Mouse (Mus musculus) embryonic facial prominence, embryonic 15.5 days (tissue): ENCODE data around the gene Saysd1. TPM values are rescaled to one million over a fixed set of nuclear protein-coding genes. Genes with fewer than 3 reads are reported as not detected.
A peak's percentile ranks its signal among the peaks of the same experiment; 100 is the strongest.

ENCODE experiments used
- ATAC-seq: fragments of 200-750 bp; cut with Nextera tagmentation; 2 replicates; pipeline ENCODE4 v1.8.0; 2017; ENCODE audit warnings: low read depth, moderate TSS enrichment; ENCODE audit not compliant: insufficient number of reproducible peaks, low FRiP score, low TSS enrichment
- H3K27ac ChIP-seq: fragments of 300-500 bp; sonication (generic); replicated peaks from 2 replicates; pipeline ENCODE4 v1.5.1; 2015; ENCODE audit warnings: mild to moderate bottlenecking, inconsistent platforms
- H3K27me3 ChIP-seq: fragments of 300-500 bp; sonication (generic); 2 replicates; pipeline ENCODE4 v1.6.1; 2015; ENCODE audit warnings: inconsistent platforms
- H3K36me3 ChIP-seq: fragments of 300-500 bp; sonication (generic); 2 replicates; pipeline ENCODE4 v1.6.1; 2015; ENCODE audit warnings: mild to moderate bottlenecking, inconsistent platforms
- H3K4me1 ChIP-seq: fragments of 300-500 bp; sonication (generic); 2 replicates; pipeline ENCODE4 v1.6.1; 2015; ENCODE audit warnings: inconsistent platforms
- H3K4me2 ChIP-seq: fragments of 300-500 bp; sonication (generic); replicated peaks from 2 replicates; pipeline ENCODE4 v1.6.1; 2015; ENCODE audit warnings: mild to moderate bottlenecking, inconsistent platforms
- H3K4me3 ChIP-seq: fragments of 300-500 bp; sonication (generic); replicated peaks from 2 replicates; pipeline ENCODE4 v1.5.1; 2015; ENCODE audit warnings: mild to moderate bottlenecking, inconsistent platforms
- H3K9ac ChIP-seq: fragments of 300-500 bp; sonication (generic); 2 replicates; pipeline ENCODE4 v1.6.1; 2015; ENCODE audit warnings: inconsistent platforms
- H3K9me3 ChIP-seq: fragments of 300-500 bp; sonication (generic); replicated peaks from 2 replicates; pipeline ENCODE4 v1.6.1; 2016; ENCODE audit warnings: inconsistent platforms
- WGBS: fragments of 180-500 bp; shearing (Covaris S2); methylation state at CpG from one replicate; pipeline ENCODE4 v1.1.7; 2015; 5-methylcytosine and 5-hydroxymethylcytosine counted together
- polyA plus RNA-seq: library from polyadenylated mRNA; unstranded; fragments of >200 nt; fragmentation: Nextera tagmentation; extraction: Ambion mirVana; gene quantifications from 2 replicates; pipeline ENCODE4 v1.2.1, GENCODE M21; 2015

Saysd1 gene
- polyA plus RNA-seq, 1 experiment from 2014 or later: 13.2 TPM

GRCm38 (mm10) chr14:20128162-20128561, 10.2 kb downstream of the Saysd1 start:
- Histone ChIP-seq H3K4me2 (no peak overlapping the region), H3K9ac (no peak overlapping the region)
- WGBS: 81% methylated on average over 6 of the region's 6 CpGs

GRCm38 (mm10) chr14:20127406-20128087, 10.8 kb downstream of the Saysd1 start:
- Histone ChIP-seq H3K9ac (no peak overlapping the region), H3K36me3 (no peaks in the 10 kb centered on the region), H3K4me1 (no peaks in the 10 kb centered on the region), H3K27me3 (no peaks in the 10 kb centered on the region), H3K4me2 (no peak overlapping the region), H3K27ac (no peak overlapping the region), H3K9me3 (no peaks in the 10 kb centered on the region), H3K4me3 (no peak overlapping the region)
- 71% methylated on average over 15 of the region's 15 CpGs for WGBS
- no peak for ATAC-seq

More at GRCm38 (mm10) chr14:20128162-20128561, 10.2 kb downstream of the Saysd1 start:
- Histone ChIP-seq H3K27me3 (no peaks in the 10 kb centered on the region), H3K9me3 (no peaks in the 10 kb centered on the region), H3K4me1 (no peaks in the 10 kb centered on the region), H3K36me3 (no peaks in the 10 kb centered on the region), H3K4me3 (no peak overlapping the region), H3K27ac (no peak overlapping the region)
- no peak for ATAC-seq

DNA sequence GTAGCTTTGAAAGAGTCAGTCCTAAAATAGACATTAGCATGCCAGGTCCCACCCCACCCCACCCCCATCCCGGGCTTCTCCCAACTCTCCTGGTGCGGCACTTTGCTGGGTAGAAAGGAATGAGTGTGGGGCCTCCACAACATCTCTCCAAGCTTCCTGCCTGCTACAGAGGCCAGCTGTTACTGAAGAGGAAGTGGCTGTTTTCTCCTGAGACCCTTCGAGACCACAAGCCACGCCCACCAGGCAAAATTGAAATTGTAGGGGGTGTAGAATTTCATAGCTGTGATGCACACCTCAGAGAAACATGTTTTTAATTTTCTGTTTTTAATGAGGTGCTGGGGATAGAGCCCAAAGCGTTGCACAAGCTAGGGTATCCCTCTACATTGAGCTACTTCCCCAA, 17.5 kb downstream of the Saysd1 start:
- WGBS: 38% methylated on average over 5 of the region's 5 CpGs
- Histone ChIP-seq H3K4me1 (0 out of 2 replicates have a peak, but pooled peaks cover 5% of the 10 kb centered on the region), H3K27me3 (no peaks in the 10 kb centered on the region), H3K9ac (no peak overlapping the region), H3K27ac (no peak overlapping the region), H3K36me3 (no peaks in the 10 kb centered on the region), H3K4me2 (no peak overlapping the region), H3K9me3 (no peaks in the 10 kb centered on the region), H3K4me3 (no peak overlapping the region)
- no peak for ATAC-seq

DNA sequence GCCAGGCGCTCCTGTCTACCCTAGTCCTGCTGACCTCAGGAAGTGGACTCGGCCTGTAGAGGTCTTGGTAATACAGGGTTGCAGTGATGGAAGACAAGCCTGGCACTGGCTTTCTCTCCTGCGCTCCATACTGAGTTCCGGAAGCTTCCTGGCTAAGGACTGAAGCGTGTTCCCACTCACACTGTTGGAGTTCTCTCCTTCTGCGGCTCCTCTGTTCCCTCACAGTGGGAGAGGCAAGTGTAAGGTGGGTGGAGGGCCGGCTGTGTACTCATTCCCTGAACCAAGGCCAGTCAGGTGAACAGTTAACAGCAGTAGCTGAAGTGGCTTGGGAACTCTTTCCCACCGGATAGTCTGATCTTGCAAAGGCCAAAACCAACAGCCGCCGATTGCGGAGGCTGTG, 18.3 kb downstream of the Saysd1 start:
- no peak for ATAC-seq
- 0 out of 2 replicates have a peak, but pooled peaks cover 5% of the 10 kb centered on the region for H3K4me1 ChIP-seq
- H3K4me3 ChIP-seq: no peak overlapping the region
- WGBS: 91% methylated on average over 11 of the region's 11 CpGs
- no peak overlapping the region for H3K27ac ChIP-seq
- H3K4me2 ChIP-seq: no peak overlapping the region
- H3K36me3 ChIP-seq: no peaks in the 10 kb centered on the region
- no peaks in the 10 kb centered on the region for H3K27me3 ChIP-seq
- H3K9ac ChIP-seq: no peak overlapping the region
- H3K9me3 ChIP-seq: no peaks in the 10 kb centered on the region

GRCm38 (mm10) chr14:20116149-20116605, 22.2 kb downstream of the Saysd1 start:
- WGBS: 39% methylated on average over 9 of the region's 9 CpGs
- Histone ChIP-seq H3K9me3 (no peaks in the 10 kb centered on the region), H3K27ac (no peak overlapping the region), H3K9ac (no peak overlapping the region), H3K4me1 (0 out of 2 replicates have a peak, but pooled peaks cover 5% of the 10 kb centered on the region), H3K4me3 (no peak overlapping the region), H3K4me2 (no peak overlapping the region), H3K36me3 (no peaks in the 10 kb centered on the region), H3K27me3 (no peaks in the 10 kb centered on the region)
- no peak for ATAC-seq

GRCm38 (mm10) chr14:20114951-20115350, 23.4 kb downstream of the Saysd1 start:
- no peak overlapping the region for H3K27ac ChIP-seq
- no peaks in the 10 kb centered on the region for H3K27me3 ChIP-seq
- no peak overlapping the region for H3K4me3 ChIP-seq
- H3K9me3 ChIP-seq: no peaks in the 10 kb centered on the region
- no peak overlapping the region for H3K4me2 ChIP-seq
- H3K36me3 ChIP-seq: no peaks in the 10 kb centered on the region
- no peak overlapping the region for H3K9ac ChIP-seq
- H3K4me1 ChIP-seq: 0 out of 2 replicates have a peak, but pooled peaks cover 5% of the 10 kb centered on the region
- WGBS: 69% methylated on average over 6 of the region's 6 CpGs
- ATAC-seq: no peak

GRCm38 (mm10) chr14:20113964-20114363, 24.4 kb downstream of the Saysd1 start:
- H3K27ac ChIP-seq: no peak overlapping the region
- 0 out of 2 replicates have a peak, but pooled peaks cover 5% of the 10 kb centered on the region for H3K4me1 ChIP-seq
- H3K4me2 ChIP-seq: no peak overlapping the region
- peak; percentile 51; the same call in 1 of the 2 replicates for ATAC-seq
- H3K4me3 ChIP-seq: no peak overlapping the region
- H3K27me3 ChIP-seq: no peaks in the 10 kb centered on the region
- no peak overlapping the region for H3K9ac ChIP-seq
- WGBS: 3% methylated on average over 6 of the region's 6 CpGs
- H3K9me3 ChIP-seq: no peaks in the 10 kb centered on the region
- H3K36me3 ChIP-seq: no peaks in the 10 kb centered on the region

DNA sequence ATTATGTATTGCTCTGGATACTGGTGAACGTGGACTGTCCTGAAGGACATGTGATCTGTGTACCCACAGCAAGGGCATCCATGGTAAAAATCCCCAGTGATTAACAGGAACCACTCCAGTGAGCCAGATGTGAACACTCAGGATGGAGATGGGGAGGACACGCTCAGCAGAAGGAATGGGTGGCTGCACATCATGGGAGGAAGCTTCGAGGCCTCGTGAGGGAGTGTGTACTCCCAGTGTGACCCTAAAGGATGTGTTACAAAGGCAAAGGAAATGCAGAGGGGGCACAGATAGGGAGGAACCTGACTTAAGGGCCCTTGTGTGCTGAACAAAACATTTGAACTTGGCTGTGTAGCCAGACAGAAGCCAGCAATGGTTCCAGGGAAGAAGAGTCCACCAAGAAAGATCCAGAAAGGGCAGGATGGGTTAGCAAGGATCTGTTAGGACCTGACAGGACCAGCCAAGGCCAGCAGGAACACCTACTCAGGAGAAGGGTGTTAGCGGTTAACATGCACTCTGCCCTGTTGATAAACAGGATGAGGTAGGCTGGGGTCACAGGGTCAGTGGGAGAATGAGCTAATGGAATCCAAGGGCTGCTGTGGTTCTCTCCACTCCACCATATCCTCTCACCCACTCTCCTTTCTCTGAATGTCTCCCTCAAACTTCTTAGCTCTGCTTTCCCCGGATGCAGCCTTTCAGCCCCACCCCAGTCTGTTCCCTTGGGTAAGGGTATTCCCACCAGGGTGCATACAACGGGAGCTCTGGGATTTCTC, 25.0 kb downstream of the Saysd1 start:
- no peak overlapping the region for H3K27ac ChIP-seq
- no peaks in the 10 kb centered on the region for H3K27me3 ChIP-seq
- no peak overlapping the region for H3K4me2 ChIP-seq
- H3K4me3 ChIP-seq: no peak overlapping the region
- no peaks in the 10 kb centered on the region for H3K9me3 ChIP-seq
- no peaks in the 10 kb centered on the region for H3K36me3 ChIP-seq
- H3K4me1 ChIP-seq: 0 out of 2 replicates have a peak, but pooled peaks cover 5% of the 10 kb centered on the region
- no peak overlapping the region for H3K9ac ChIP-seq
- no peak for ATAC-seq
- WGBS: 59% methylated on average over 7 of the region's 7 CpGs

GRCm38 (mm10) chr14:20112218-20112617, 26.1 kb downstream of the Saysd1 start:
- no peak overlapping the region for H3K4me2 ChIP-seq
- H3K27me3 ChIP-seq: no peaks in the 10 kb centered on the region
- no peaks in the 10 kb centered on the region for H3K36me3 ChIP-seq
- no peak overlapping the region for H3K27ac ChIP-seq
- no peak for ATAC-seq
- no peak overlapping the region for H3K4me3 ChIP-seq
- H3K4me1 ChIP-seq: 0 out of 2 replicates have a peak, but pooled peaks cover 3% of the 10 kb centered on the region
- H3K9me3 ChIP-seq: no peaks in the 10 kb centered on the region
- 71% methylated on average over 3 of the region's 3 CpGs for WGBS
- no peak overlapping the region for H3K9ac ChIP-seq

DNA sequence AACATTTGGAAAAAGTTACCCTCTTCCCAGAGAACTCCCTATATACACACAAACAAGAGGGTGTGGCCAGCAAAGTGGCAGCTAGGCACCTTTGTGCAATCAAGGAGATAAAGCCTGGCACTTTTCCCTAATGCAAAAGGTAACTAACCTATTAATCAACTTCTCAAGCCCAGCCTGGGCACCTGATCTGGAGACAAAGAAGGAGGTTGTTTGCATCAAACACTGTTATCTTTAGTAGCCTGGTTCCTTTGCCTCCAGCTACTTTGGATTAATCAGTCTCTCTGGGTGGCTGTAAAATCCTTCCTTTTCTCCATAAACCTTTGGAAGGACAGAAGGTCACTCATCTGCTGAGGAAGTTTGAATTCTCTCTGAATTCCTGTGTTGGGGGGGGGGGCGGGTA, 27.4 kb downstream of the Saysd1 start:
- H3K4me1 ChIP-seq: no peaks in the 10 kb centered on the region
- no peak overlapping the region for H3K9ac ChIP-seq
- no peaks in the 10 kb centered on the region for H3K27me3 ChIP-seq
- H3K4me3 ChIP-seq: no peak overlapping the region
- no peak overlapping the region for H3K27ac ChIP-seq
- 86% methylated on average over 1 of the region's 1 CpGs for WGBS
- H3K36me3 ChIP-seq: no peaks in the 10 kb centered on the region
- no peaks in the 10 kb centered on the region for H3K9me3 ChIP-seq
- no peak for ATAC-seq
- no peak overlapping the region for H3K4me2 ChIP-seq

- no peaks in the 10 kb centered on the region for H3K9me3 ChIP-seq
- ATAC-seq: no peak
- no peak overlapping the region for H3K4me3 ChIP-seq
- H3K9ac ChIP-seq: no peak overlapping the region
- 73% methylated on average over 6 of the region's 6 CpGs for WGBS
- no peaks in the 10 kb centered on the region for H3K36me3 ChIP-seq
- no peaks in the 10 kb centered on the region for H3K4me1 ChIP-seq
- no peaks in the 10 kb centered on the region for H3K27me3 ChIP-seq
- no peak overlapping the region for H3K27ac ChIP-seq
- H3K4me2 ChIP-seq: no peak overlapping the region
Measured at GRCm38 (mm10) chr14:20106271-20106670, 32.1 kb downstream of the Saysd1 start.
